Mouse (Mus musculus) heart, postnatal 0 days (tissue): ENCODE measurements around the gene Cdc27. TPM values are rescaled to one million over a fixed set of nuclear protein-coding genes. Genes with fewer than 3 reads are reported as not detected.
A peak's percentile ranks its signal among the peaks of the same experiment; 100 is the strongest.

Source experiments
- ATAC-seq: fragments of 200-750 bp; cut with Nextera tagmentation; 2 replicates; pipeline ENCODE4 v1.8.0; 2017; ENCODE audit warnings: low read depth, moderate number of reproducible peaks, moderate library complexity; ENCODE audit not compliant: insufficient read depth
- DNase-seq: peaks from one replicate; pipeline ENCODE4 v3.0.0-alpha.2; 2016; ENCODE audit warnings: low spot score
- H3K27ac ChIP-seq: fragments of 300-500 bp; sonication (generic); 2 replicates; pipeline ENCODE4 v1.5.1; 2014; ENCODE audit warnings: low read depth, mild to moderate bottlenecking
- H3K27me3 ChIP-seq: fragments of 300-500 bp; sonication (generic); 2 replicates; pipeline ENCODE4 v1.6.1; 2014; ENCODE audit warnings: low read length, mixed read lengths; ENCODE audit not compliant: control insufficient read depth, insufficient read depth
- H3K36me3 ChIP-seq: fragments of 300-500 bp; sonication (generic); replicated peaks from 2 replicates; pipeline ENCODE4 v1.6.1; 2014; ENCODE audit warnings: low read length, mixed read lengths; ENCODE audit not compliant: control insufficient read depth, insufficient read depth
- H3K4me1 ChIP-seq: fragments of 300-500 bp; sonication (generic); 2 replicates; pipeline ENCODE4 v1.6.1; 2014; ENCODE audit warnings: antibody characterized with exemption; ENCODE audit not compliant: control insufficient read depth, insufficient read depth
- H3K4me2 ChIP-seq: fragments of 300-500 bp; sonication (generic); 2 replicates; pipeline ENCODE4 v1.6.1; 2014; ENCODE audit warnings: low read depth, mild to moderate bottlenecking, low read length, moderate library complexity
- H3K4me3 ChIP-seq: fragments of 300-500 bp; sonication (generic); 2 replicates; pipeline ENCODE4 v1.5.1; 2014; ENCODE audit warnings: low read depth, low read length
- H3K9ac ChIP-seq: fragments of 300-500 bp; sonication (generic); replicated peaks from 2 replicates; pipeline ENCODE4 v1.6.1; 2014; ENCODE audit warnings: low read depth, low read length, mixed read lengths
- H3K9me3 ChIP-seq: fragments of 300-500 bp; sonication (generic); replicated peaks from 2 replicates; pipeline ENCODE4 v1.6.1; 2016; ENCODE audit warnings: low read length; ENCODE audit not compliant: control insufficient read depth
- CTCF ChIP-seq: IDR thresholded peaks from 2 replicates; pipeline ENCODE4 v1.5.1; 2016; ENCODE audit warnings: antibody characterized with exemption, control low read depth, low read depth
- EP300 ChIP-seq: IDR thresholded peaks from 2 replicates; pipeline ENCODE4 v1.6.1; 2016; ENCODE audit warnings: antibody characterized with exemption, low read depth
- WGBS: fragments of 180-500 bp; shearing (Covaris S2); extraction: QIAGEN DNeasy Blood & Tissue Kit; methylation state at CpG from one replicate; pipeline ENCODE4 v1.1.7; 2014; 5-methylcytosine and 5-hydroxymethylcytosine counted together
- polyA plus RNA-seq: library from polyadenylated mRNA; unstranded; fragments of >200 nt; fragmentation: Nextera tagmentation; extraction: Ambion mirVana; gene quantifications from 2 replicates; pipeline ENCODE4 v1.2.1, GENCODE M21; 2015
- total RNA-seq: library from RNA; depleted of rRNA; stranded (reverse); fragments of >200 nt; gene quantifications from 2 replicates; pipeline ENCODE4 v1.2.3, GENCODE M21; 2014; ENCODE audit warnings: low replicate concordance

The Cdc27 gene
- total and polyA plus RNA-seq, 2 experiments from 2014 or later, result 16.6 to 20.5 TPM

- ATAC-seq (no peak), DNase-seq (no peak)
- H3K4me2 ChIP-seq, result no peak overlapping the region
- no peak for TF ChIP-seq CTCF
- no peak for TF ChIP-seq EP300
- 93% methylated on average over 4 of the region's 4 CpGs for WGBS
- H3K27ac ChIP-seq, result no peak overlapping the region
- no peak overlapping the region for H3K4me3 ChIP-seq
- peaks cover 18% of the 10 kb centered on the region for H3K4me1 ChIP-seq
- H3K27me3 ChIP-seq, result no peaks in the 10 kb centered on the region
- no peaks in the 10 kb centered on the region for H3K36me3 ChIP-seq
- H3K9me3 ChIP-seq, result no peaks in the 10 kb centered on the region; the same call in 1 of the 2 replicates
- H3K9ac ChIP-seq, result no peak overlapping the region
Observed at GRCm38 (mm10) chr11:104568326-104568725, 17.9 kb upstream of the Cdc27 start.

DNA sequence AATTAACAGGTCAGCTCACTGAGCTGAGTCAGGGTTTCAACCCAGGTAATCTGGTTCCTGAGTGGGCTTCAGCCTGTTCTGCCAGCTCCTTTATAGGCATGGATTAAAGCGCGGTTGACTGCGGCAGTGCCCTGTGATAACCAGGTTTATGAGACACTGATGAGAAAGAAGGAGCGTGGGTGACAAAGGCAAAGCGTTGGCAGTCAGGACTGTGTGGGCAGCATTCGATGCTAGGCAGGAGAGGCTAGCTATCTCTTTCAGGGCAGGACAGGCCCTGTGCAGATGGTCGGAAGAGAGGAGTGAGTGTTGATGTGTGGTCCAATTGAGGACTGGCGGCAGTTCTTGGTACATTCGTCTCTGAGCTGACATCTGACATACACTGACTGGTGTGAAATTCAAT lies 17.3 kb upstream of the Cdc27 start:
- no peak for TF ChIP-seq EP300
- TF ChIP-seq CTCF, result no peak
- DNase-seq, result no peak
- 40% methylated on average over 9 of the region's 9 CpGs for WGBS
- H3K4me3 ChIP-seq, result no peak overlapping the region
- H3K4me1 ChIP-seq, result peaks cover 18% of the 10 kb centered on the region
- no peaks in the 10 kb centered on the region for H3K27me3 ChIP-seq
- H3K36me3 ChIP-seq, result no peaks in the 10 kb centered on the region
- no peaks in the 10 kb centered on the region; the same call in 1 of the 2 replicates for H3K9me3 ChIP-seq
- H3K9ac ChIP-seq, result no peak overlapping the region
- H3K27ac ChIP-seq, result no peak overlapping the region
- ATAC-seq, result no peak
- no peak overlapping the region for H3K4me2 ChIP-seq

DNA sequence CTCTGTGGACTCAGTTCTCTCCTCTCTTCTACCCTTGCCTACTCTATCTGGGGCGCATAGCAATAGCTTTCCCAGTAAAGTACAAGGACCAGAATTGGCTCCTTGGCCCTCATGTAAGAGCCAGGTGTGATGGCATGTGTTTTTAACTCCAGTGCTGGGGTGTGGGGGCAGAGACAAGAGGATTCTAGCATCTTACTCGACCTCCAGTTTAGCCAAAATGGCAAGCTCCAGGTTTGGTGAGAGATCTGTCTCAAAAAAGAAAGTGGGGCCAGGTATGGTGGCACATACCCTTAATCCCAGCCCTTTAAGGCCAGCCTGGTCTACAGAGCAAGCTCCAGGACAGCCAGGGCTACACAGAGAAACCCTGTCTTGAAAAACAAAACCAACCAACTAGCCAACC lies 16.4 kb upstream of the Cdc27 start:
- H3K36me3 ChIP-seq, result no peaks in the 10 kb centered on the region
- H3K4me1 ChIP-seq, result peaks cover 12% of the 10 kb centered on the region
- DNase-seq, result no peak
- TF ChIP-seq CTCF (no peak), EP300 (no peak)
- H3K9me3 ChIP-seq, result no peaks in the 10 kb centered on the region; the same call in 1 of the 2 replicates
- WGBS, result 76% methylated on average over 2 of the region's 2 CpGs
- no peak overlapping the region for H3K4me2 ChIP-seq
- no peak for ATAC-seq
- no peak overlapping the region for H3K27ac ChIP-seq
- H3K27me3 ChIP-seq, result no peaks in the 10 kb centered on the region
- H3K4me3 ChIP-seq, result no peak overlapping the region
- no peak overlapping the region for H3K9ac ChIP-seq

- peak; percentile 33 for DNase-seq
- H3K4me1 ChIP-seq, result peaks cover 18% of the 10 kb centered on the region
- H3K27me3 ChIP-seq, result no peaks in the 10 kb centered on the region
- WGBS, result 49% methylated on average over 6 of the region's 6 CpGs
- no peak for TF ChIP-seq CTCF
- TF ChIP-seq EP300, result no peak
- 0 out of 2 replicates have a peak, but pooled peaks have one; percentile 32 for ATAC-seq
- H3K4me3 ChIP-seq, result no peak overlapping the region
- no peaks in the 10 kb centered on the region for H3K36me3 ChIP-seq
- no peak overlapping the region for H3K9ac ChIP-seq
- H3K9me3 ChIP-seq, result no peaks in the 10 kb centered on the region; the same call in 1 of the 2 replicates
- no peak overlapping the region for H3K4me2 ChIP-seq
- H3K27ac ChIP-seq, result peak overlapping the region; percentile 6; the same call in 1 of the 2 replicates
Observed at GRCm38 (mm10) chr11:104566097-104566496, 15.7 kb upstream of the Cdc27 start.

- H3K36me3 ChIP-seq, result no peaks in the 10 kb centered on the region
- H3K27ac ChIP-seq, result no peak overlapping the region
- no peak overlapping the region for H3K4me3 ChIP-seq
- peaks cover 27% of the 10 kb centered on the region for H3K4me1 ChIP-seq
- H3K9ac ChIP-seq, result no peak overlapping the region
- WGBS, result 75% methylated on average over 9 of the region's 9 CpGs
- no peak for TF ChIP-seq CTCF
- no peak for TF ChIP-seq EP300
- ATAC-seq, result no peak
- H3K9me3 ChIP-seq, result no peaks in the 10 kb centered on the region; the same call in 1 of the 2 replicates
- no peak for DNase-seq
- no peak overlapping the region for H3K4me2 ChIP-seq
- H3K27me3 ChIP-seq, result no peaks in the 10 kb centered on the region
Observed at GRCm38 (mm10) chr11:104565172-104565571, 14.8 kb upstream of the Cdc27 start.

GRCm38 (mm10) chr11:104563496-104563895 lies 13.1 kb upstream of the Cdc27 start:
- Histone ChIP-seq H3K4me1 (peaks cover 37% of the 10 kb centered on the region), H3K9ac (no peak overlapping the region), H3K27me3 (no peaks in the 10 kb centered on the region), H3K4me2 (no peak overlapping the region), H3K36me3 (no peaks in the 10 kb centered on the region), H3K9me3 (no peaks in the 10 kb centered on the region), H3K27ac (no peak overlapping the region), H3K4me3 (no peak overlapping the region)
- WGBS, result 18% methylated on average over 1 of the region's 1 CpGs
- TF ChIP-seq EP300, result no peak
- no peak for TF ChIP-seq CTCF
- no peak for ATAC-seq
- DNase-seq, result no peak
